Mouse (Mus musculus) heart, postnatal 0 days (tissue): Measurements from ENCODE around the gene Tor1a.

Source experiments
- CTCF ChIP-seq: IDR thresholded peaks from 2 replicates; pipeline ENCODE4 v1.5.1; 2016; ENCODE audit warnings: antibody characterized with exemption, control low read depth, low read depth
- EP300 ChIP-seq: IDR thresholded peaks from 2 replicates; pipeline ENCODE4 v1.6.1; 2016; ENCODE audit warnings: antibody characterized with exemption, low read depth

DNA sequence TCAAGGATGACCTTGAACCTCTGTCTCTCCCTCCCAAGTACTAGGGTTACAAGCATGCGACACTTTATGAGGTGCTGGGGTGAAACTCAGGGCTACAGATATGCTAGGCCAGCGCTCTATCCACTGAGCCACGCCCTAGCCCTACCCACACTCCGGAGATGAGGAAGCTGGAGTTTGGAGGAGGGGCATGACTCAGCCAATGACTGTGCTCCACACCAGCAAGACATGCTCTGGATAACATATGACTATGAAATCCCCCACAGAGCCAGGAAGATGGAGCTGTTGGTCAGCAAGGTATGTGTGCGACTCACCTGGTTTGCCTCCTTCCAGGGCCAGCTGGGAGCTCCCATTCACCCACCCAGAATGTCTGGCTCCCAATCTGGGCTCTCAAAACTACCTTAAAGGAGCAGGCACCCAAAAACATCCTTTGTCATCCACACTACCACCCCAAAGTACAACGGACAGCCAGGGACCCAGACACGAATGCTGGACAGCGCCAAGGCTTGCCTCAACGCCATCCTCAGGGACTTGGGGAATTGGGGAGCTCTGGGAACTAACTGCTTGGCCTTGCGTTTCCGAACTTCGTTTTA is 38.7 kb downstream of the Tor1a start:
- TF ChIP-seq CTCF (no peak), EP300 (no peak)
